Mouse (Mus musculus) kidney, adult 11 months (tissue): ENCODE data around the gene Ccdc47.
A peak's percentile ranks its signal among the peaks of the same experiment; 100 is the strongest.

Source experiments
- DNase-seq: peaks from one replicate; pipeline ENCODE4 v3.0.0; 2022

Gene Ccdc47

DNA sequence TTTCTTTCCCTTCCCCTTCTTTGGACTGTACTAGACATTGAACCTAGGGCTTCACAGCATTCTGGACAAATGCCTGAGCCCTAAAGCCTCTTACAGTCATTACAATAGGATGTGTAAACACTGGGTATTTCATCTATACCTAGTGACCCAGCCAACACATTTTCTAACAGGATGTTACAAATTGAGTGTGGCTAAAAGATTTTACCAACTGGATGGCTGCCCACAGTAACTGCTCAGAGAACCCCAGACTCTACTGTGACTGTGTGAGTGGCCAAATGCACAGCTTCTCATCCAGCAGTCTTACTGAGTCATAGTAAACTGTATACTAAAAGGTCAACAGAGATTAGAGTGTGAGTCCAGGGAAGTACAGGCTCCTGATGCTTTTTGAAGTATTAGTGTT is 20.8 kb downstream of the Ccdc47 start:
- no peak for DNase-seq

DNA sequence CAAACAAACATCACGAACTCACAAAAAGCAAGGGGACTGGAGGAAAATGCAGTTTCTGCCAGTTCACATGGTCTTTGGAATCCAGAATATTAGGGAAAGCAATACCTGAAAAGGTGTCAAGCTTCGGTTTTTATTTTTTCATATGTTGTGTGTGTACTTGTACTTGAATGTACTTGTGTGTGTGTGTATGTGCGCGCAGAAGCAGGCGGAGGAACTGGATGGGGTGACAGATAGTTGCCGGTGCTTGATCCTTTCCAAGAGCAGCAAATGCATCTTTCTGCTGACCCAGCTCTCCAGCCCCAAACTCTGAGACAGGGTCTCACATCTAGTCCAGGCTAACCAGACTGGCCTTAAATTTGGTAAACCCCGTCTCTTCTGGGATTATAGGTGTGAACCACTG is 21.3 kb downstream of the Ccdc47 start:
- DNase-seq, result no peak

DNA sequence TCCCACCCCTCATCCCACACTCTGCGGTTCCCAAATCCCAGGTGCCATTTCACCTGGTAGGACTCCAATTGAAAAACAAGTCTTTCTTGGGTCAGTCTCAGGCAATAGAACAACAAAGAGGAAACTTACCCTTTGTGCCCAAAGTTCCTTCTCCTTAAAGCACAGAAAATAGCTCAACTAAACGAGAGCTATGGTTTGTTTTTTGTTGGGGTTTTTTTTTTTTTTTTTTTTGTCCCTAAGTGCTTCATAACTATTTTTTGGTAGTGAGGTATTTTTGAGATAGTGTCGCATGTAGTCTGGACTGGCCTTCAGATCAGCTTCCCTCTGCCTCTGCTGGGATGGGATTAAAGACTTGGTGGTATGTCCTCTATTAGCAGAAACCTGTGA is 22.0 kb downstream of the Ccdc47 start:
- DNase-seq, result no peak

DNA sequence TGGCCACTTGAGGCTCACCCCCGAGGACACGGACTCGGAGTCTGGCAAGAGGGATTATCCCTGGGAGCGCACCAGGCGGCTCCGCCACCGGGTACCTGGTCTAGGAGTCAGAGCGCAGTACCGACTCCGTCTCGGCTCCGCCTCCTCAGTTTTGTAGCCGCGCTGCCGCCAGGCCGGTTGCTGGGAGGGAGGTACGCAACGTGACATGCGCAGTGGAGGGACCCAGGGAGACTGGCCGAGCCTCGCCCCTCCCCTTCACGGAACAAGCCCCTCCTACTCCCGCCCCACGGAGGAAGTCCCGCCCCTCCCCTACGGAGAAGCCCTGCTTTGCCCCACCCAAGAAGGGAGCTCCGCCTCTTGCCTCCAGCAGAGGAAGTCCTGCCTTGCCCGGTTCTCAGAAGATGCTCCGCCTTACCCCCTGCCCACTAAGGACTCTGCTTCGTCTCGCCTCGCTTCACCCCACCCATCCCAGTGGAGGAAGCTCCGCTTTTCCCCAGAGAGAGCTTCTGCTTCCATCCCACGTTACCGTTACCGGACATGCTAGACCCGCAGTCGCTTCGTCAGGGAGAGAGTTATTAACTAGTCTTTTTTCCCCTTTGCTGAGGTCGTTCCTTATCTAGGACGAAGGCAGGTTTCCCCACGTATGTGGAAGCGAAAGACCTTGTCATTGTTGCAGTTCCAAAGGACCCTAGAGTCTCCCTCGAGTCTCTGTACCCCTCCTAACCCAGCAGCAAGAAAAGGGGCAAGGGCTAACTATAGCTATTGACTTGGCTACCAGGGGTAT is 22.6 kb downstream of the Ccdc47 start:
- peak; percentile 96 for DNase-seq

DNA sequence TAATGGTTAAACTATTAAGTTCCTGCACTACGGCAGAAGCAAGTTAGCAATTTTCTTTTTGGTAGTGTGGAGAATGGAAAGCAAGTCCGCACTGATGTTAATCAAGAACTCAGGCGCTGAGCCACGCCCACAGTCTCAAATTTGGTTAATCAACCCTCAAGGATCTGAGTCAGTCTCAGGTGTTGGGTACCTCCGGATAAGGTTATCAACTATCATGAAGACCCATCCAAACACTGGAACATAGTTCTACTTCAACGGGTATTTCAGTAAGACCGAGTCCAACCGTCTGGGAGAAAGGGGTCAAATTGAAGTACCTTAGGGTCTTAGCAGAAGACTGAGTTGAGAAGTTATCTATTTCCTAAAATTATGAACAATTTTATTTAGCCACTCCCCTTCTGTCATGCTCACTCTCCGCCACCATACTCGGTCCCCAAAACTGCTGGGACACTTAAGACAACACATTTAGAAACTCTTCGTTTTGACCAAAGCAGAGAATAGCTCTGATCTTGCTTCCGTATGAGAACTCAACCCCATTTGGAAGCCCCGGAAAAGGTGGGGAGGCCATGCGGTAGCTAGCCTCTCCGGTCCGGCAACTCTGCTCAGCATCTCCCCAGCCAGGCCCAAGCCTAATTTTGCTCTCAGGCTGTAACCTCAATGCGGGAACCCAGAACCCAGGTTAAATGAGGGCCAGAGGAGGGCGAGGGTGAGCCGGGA is 23.3 kb downstream of the Ccdc47 start:
- peak; percentile 43 for DNase-seq

DNA sequence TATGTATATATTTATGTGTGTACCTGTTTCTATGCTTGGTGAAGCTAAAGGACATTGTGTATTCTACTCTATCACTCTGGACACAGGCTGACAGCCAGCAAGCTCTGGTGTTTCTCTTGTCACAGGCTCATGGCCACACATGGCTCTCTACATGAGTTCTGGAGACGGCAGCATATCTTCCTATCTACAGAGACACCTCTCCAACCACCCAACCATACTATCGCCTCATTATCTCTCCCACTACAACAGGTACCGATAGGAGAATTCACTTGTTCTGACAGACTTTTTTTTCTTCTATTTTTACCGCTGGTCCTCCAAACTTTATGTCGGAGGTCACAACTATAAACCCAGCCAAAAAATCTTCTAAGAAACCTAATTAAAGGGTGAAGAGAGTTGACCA is 23.9 kb downstream of the Ccdc47 start:
- no peak for DNase-seq

DNA sequence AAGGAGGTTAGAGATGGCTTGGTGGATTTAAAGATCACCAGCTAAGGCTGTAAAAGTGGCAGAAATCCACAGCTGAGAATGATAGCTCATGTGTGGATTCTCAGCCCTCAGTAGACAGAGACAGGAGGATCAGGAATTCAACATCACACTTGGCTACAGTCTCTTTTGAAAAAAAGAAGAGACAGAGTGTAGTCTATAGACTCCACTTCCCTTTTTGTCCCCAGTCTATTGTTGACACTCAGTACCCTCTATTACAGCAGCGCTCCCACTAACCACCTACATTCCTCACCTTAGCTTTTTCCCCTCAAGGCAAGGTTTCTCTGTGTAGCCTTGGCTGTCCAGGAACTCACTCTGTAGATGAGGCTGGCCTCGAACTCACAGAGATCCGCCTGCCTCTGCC is 24.4 kb downstream of the Ccdc47 start:
- no peak for DNase-seq

DNA sequence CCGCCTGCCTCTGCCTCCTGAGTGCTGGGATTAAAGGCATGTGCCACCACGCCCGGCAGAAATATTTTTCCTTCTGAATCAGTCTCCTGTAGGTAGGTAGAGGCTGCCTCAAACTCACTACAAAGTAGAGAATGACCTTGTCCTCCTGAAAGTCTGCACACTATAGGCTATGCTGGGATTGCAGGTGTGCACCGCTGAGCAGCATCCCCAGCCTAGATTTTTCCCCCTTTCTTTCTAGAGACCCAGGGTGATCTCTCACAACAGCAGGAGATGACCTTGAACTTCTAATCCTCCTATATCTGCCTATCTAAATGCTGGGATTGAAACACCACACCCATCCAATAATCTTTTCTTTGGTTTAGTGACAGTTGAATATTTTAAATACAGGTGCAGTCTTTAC is 28.8 kb downstream of the Ccdc47 start:
- no peak for DNase-seq

DNA sequence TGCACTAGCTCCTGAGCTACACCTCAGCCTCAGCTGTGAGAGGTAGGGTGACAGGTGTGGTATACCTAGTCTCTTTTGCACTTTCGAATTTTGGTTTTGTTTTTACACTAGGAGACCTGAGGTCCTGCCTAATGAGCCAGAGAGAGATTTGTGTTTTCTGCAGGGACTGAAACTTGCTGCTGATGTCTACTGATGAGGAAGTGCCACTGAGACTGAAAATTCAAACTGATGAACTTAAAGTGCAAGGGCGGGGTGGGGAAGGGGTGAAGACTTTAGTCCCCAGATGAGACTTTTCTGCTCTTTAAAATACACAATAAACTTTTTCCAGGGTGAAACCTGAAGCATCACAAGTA is 35.7 kb downstream of the Ccdc47 start:
- no peak for DNase-seq

DNA sequence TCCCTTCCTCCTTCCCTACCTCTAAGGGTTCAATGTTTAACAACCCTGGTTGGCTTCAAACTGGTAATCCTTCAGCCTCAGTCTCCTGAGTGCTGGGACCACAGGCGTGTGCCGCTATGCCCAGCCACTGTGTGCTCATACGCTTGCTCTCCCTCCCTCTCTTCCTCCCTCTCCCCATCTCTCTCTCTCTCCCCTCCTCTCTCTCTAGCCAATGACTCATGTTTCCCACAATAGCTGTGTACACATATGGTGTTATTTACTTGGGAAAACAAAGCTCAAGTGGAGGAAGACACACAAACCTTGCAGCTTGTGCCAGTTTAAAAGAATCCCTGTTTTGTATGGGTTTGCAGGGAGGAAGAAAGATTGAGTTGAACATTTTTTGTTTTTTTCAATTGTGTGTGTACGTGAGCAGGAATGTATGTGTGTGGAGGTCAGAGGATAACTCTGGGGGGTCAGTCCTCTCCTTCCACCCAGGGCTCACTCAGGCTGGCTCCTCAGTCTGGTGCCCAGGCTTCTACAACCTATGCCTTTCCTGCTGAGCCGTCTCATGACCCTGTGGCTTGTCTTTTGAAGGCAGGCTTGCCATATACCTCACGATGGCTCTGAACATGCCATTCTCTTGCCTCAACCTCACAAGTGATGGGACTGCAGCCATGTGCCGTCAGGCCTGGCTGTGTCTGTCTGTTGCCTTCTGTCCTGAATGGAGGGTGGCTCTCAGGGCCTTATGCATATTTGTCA is 36.3 kb downstream of the Ccdc47 start:
- DNase-seq, result no peak

DNA sequence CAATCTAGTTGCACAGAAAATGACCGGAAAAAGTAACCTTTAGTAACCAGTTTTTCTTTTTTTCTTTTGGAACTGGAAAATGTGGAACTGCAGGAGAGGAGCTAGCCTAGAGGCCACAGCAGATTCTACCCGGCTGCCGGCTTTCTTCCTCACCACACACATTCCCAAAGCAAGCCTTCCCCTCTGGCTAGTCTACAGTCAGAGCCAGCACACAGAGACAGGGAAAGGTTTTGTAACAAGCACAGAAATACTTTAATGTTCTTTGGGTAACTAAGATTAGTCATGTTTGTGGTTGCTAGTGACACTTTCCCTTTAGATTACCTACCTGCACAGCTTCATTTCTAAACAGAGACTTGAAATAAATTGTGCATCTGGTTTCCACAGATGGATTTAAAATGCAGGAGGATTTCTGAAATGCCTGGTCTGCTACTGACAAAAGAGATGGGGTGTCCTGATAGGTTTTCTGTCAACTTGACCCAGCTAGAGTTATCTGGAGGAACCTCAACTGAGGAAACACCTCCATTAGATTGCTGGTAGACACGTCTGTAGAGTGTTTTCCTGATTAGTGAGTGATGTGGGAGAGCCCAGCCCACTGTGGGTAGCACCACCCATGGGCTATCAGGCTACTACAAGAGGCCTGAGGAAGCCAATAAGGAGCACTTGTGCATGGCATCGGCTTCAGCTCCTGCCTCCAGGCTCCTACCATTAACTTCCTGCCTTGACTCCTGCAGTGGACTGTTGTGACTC is 37.9 kb downstream of the Ccdc47 start:
- no peak for DNase-seq

DNA sequence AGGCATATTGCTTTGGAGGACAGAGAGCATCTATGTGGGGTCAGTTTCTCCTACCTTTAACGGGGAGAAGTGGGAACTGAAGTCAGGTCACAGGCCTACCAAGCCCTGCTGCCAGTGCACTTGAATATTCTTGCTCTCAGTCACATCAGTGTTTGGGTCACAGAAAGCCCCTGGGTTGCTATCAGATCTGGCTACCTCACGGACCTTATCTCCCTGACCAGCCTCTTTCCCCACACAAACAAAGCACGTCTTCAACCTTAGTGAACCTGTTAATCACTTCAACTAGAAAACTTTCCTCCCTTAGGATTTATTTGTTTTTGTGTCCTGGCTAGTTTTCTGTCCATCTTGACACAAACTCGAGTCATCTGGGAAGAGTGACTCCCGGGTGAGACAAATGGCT is 39.8 kb downstream of the Ccdc47 start:
- no peak for DNase-seq

DNA sequence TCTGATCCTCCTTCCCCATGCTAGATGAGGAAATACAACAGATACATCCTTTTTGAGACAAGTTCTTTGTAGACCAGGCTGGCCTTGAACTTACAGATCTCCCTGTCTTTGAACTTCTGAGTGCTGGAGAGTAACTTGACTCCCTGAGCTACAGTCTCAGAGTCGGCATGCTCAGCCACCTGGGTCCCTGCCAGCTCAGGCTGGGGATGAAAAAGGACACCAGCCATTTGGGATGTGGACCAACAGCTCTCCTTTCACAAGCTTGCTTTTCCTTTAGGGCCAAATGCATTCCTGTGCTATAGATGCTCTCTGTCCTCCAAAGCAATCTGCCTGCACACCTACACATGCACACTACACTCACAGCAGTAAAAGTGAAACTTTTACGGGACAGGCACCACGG is 41.1 kb downstream of the Ccdc47 start:
- no peak for DNase-seq

DNA sequence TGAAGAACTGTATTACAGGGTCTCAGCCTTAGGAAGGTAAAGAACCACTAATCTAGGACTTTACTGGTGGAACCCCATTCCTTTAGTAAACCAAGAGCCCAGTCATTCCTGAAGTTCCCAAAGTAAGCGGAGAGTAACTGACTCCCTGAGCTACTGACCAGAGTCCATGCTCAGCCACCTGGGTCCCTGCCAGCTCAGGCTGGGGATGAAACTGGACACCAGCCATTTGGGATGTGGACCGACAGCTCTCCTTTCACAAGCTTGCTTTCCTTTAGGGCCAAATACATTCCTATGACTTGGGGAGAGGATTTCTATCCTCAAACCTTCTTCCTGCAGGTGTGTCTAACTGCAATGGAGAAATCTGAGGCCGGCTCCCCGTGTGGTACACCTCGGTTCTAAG is 41.8 kb downstream of the Ccdc47 start:
- peak; percentile 61 for DNase-seq

DNA sequence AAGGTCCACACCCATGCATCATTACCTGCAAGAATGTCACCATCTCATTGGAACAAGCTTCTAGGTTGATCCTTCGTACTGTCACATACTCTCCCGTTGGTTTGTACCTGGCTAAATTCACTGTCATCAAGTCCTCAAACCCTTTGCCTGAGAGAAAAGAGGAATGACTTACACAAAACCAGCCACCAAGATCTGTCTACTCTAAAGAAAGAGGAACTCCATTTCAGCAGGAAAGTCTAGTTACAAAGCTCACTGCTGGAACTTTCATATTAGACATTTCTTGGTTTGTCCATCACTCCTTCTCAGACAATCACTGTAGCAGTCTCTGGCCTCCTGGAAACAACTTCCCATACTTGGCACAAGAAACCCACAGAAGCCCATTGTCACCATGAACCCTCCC is 42.9 kb downstream of the Ccdc47 start:
- no peak for DNase-seq

DNA sequence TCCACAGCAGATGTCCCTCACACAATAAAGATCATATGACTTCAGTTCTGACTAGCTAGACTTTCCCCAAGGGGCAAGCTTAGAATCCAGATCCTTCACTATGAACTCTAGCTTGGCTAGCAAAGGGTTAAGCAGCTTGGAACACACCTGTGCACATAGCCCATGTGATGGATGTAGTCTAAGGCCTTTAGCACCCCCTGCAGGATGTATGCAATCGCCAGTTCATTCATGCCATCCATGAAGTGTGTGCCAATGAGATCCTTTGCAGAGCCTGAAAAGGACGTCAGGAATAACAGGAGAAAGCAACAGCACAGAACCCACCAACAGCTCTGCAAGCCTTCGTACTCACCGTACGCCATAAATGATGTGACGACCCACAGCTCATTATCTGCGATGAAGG is 45.3 kb downstream of the Ccdc47 start:
- DNase-seq, result no peak

DNA sequence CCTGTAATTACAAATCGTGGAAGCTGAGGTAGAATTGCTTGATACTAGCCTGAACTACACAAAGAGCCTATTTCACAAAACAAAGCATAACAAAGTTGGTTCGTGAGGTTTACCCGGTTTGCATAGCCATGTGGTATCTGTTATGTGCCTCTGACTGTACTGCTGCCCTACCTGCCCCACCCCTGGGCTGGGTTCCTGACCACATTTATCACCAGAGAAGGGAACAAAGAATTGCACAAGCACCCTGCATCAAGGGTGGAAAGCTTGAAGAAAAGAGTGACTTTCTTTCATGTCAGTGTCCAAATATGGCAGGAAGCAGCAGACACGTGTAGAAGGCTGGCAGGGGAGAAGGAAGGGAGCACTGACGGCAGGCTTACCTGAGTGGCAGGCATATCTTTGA is 48.7 kb downstream of the Ccdc47 start:
- DNase-seq, result no peak

DNA sequence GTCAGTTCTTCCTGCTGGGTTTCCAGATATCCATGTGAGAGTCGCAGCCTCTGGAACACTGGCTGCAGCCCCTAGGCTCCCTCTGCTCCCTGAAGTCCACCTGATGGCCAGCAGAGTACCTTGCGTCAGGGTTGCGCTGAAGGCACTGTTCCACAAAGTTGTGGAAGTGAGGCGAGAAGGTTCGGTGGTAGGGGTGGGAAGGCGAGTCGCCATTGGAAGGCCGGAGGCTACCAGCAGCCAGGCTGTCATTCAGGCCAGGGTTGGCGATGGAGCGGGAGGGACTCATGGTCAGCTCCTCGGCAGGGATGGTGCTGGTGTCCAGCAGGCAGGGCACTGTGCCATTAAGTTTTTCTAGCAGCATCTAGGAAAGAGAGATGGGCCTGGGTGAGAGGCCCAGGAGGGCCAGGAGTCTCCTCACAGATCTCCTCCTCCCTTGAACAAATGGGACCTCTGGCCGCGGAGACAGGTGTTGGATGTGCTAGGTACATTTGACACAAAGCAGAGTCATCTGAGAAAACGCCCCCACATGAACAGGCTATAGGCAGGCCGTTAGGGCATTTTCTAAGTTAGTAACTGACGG is 51.5 kb downstream of the Ccdc47 start:
- DNase-seq, result no peak

DNA sequence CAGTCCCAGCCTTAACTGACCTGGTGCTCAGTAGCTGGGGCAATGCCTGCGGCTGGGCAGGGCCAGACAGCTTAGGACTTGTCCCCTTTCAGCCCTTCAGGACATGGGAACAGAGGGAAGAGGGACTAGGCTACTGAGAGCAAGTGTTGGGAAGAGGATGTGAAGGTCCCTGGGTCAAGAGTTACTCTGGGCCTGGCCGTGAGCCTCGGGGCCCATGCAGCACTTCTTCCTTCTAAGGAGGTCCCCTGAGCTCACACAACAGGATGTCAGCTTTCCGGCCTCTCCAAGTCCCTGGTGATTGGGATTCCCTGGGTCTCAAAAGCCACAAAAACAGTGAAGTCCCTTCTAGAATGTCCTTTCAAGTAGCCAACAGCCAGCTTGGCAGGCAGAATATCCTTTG is 52.6 kb downstream of the Ccdc47 start:
- DNase-seq, result peak; percentile 45

DNA sequence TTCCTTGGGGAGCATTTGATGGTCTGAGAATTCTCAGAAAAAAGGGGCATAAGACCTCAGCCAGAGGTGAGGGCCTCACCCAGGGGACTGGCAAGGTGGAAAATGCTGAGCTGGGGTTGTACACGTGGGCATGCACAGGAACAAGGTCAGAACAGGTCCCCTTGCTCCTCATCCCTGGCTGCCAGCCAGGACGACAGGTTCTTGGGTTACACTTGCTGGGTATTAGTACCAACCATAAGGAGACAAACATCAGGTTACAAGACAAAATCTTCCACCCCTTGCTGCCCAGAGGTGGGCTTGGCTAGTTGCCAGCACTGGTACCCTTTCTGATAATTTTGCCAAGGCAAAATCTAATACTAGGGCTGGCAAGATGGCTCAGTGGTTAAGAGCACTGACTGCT is 53.9 kb downstream of the Ccdc47 start:
- no peak for DNase-seq

DNA sequence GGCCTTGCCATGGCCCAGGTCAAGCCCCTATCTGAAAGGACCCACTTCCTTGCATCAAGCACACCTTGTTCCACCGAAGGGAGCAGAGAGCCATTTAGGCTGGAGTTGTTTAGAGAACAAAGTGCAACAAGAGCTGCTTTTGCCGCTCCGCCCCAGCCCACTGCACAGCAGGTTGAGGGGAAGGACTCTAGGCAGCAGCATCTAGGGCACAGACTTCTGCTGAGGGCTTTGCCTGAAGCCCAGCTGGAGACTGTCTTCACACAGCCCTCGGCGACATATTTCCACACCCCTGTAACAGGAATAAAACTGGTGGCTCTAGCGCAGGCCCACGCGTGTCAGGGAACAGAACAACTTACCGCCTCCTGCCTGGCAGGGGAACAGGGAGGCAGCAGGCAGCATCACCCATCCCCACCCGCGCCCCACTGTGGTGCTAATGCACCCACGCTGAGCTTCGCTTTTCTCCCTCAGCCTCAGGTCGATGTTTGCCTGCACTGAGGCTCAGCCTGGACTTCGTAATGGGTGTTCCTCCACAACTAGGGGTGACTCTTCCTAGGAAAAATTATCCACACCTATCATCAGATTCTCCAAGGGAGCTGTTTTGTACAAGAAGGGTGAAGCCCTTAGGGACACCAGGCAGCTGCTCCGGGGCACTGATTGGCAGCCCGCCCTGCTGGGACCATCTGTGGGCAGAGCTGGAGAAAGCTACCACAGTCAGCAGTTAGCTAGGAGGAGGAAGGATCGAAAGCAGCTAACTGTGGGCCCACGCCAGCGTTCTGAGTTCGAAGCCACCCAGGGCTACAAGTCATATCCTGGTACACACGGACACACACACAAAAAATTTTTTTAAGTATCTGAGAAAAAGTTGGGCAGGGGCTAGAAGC is 55.1 kb downstream of the Ccdc47 start, which contains the start of the genes Gm10840 and Limd2:
Gm10840 (plus strand) TSS at position 10 of the 881 bp plus-strand sequence.
Limd2 (minus strand) TSS at position 20 of the 881 bp plus-strand sequence.
- no peak for DNase-seq
